Mouse (Mus musculus): ENCODE results near the gene Rsf1.

DNA sequence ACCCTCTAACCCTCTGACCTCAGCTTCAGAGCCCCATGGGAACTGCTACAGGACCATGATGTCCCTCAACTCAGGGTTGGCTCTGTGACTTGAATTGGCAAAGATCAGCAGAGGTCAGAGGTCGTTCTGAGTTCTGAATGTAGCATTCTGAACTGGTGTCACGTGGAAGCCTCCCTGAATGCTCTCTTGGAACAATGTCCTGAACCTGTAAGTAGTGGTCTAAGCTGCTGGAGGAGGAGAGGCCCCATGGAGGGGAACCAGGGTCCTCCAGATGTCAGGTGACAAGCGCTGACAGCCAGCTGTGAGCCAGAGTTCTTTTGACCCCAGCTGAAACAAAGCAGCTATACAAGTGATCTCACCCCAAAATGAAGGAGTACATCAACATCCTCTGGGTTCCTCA is 150.7 kb downstream of the Rsf1 start:
- TF ChIP-seq CTCF (IDR thresholded peaks at IDR 0.05; ENCODE audit: low read depth, low read length) (no peak), EP300 (IDR thresholded peaks at IDR 0.05; ENCODE audit: insufficient read depth, low read depth, low read length) (no peak)
